Mouse (Mus musculus) liver, postnatal 0 days (tissue): ENCODE measurements around the gene Hmcn1. TPM values are rescaled to one million over a fixed set of nuclear protein-coding genes. Genes with fewer than 3 reads are reported as not detected.
A peak's percentile ranks its signal among the peaks of the same experiment; 100 is the strongest.

Experiments used
- ATAC-seq: fragments of 200-750 bp; cut with Nextera tagmentation; 2 replicates; pipeline ENCODE4 v1.8.0; 2017; ENCODE audit warnings: mild to moderate bottlenecking, moderate library complexity
- DNase-seq: peaks from one replicate; pipeline ENCODE4 v3.0.0-alpha.2; 2016
- H3K27ac ChIP-seq: fragments of 300-500 bp; sonication (generic); 2 replicates; pipeline ENCODE4 v1.5.1; 2014; ENCODE audit warnings: antibody characterized with exemption, moderate library complexity, mild to moderate bottlenecking, low read depth
- H3K27me3 ChIP-seq: fragments of 300-500 bp; sonication (generic); 2 replicates; pipeline ENCODE4 v1.6.1; 2014; ENCODE audit warnings: low read length, control low read depth, mixed read lengths; ENCODE audit not compliant: insufficient read depth
- H3K36me3 ChIP-seq: fragments of 300-500 bp; sonication (generic); replicated peaks from 2 replicates; pipeline ENCODE4 v1.6.1; 2014; ENCODE audit warnings: mild to moderate bottlenecking, control low read depth, low read length, moderate library complexity, mixed read lengths; ENCODE audit not compliant: insufficient read depth
- H3K4me1 ChIP-seq: fragments of 300-500 bp; sonication (generic); 2 replicates; pipeline ENCODE4 v1.6.1; 2014; ENCODE audit warnings: antibody characterized with exemption, mild to moderate bottlenecking, control low read depth; ENCODE audit not compliant: insufficient read depth
- H3K4me2 ChIP-seq: fragments of 300-500 bp; sonication (generic); 2 replicates; pipeline ENCODE4 v1.6.1; 2014; ENCODE audit warnings: low read depth, mild to moderate bottlenecking, low read length, moderate library complexity, mixed read lengths
- H3K4me3 ChIP-seq: fragments of 300-500 bp; sonication (generic); 2 replicates; pipeline ENCODE4 v1.5.1; 2014; ENCODE audit warnings: low read depth, low read length
- H3K9ac ChIP-seq: fragments of 300-500 bp; sonication (generic); replicated peaks from 2 replicates; pipeline ENCODE4 v1.6.1; 2014; ENCODE audit warnings: mild to moderate bottlenecking, moderate library complexity
- H3K9me3 ChIP-seq: fragments of 300-500 bp; sonication (generic); 2 replicates; pipeline ENCODE4 v1.6.1; 2016; ENCODE audit warnings: mild to moderate bottlenecking, control low read depth, low read length, mixed read lengths
- CTCF ChIP-seq: sonication (generic); IDR thresholded peaks from 2 replicates; pipeline ENCODE4 v1.5.1; 2016; ENCODE audit warnings: antibody characterized with exemption, low read depth
- EP300 ChIP-seq: IDR thresholded peaks from 2 replicates; pipeline ENCODE4 v1.6.1; 2016; ENCODE audit warnings: antibody characterized with exemption, low read depth, mild to moderate bottlenecking
- WGBS: fragments of 180-500 bp; shearing (Covaris S2); extraction: QIAGEN DNeasy Blood & Tissue Kit; methylation state at CpG from one replicate; pipeline ENCODE4 v1.1.7; 2014; ENCODE audit not compliant: insufficient replicate concordance; 5-methylcytosine and 5-hydroxymethylcytosine counted together
- polyA plus RNA-seq: library from polyadenylated mRNA; unstranded; fragments of >200 nt; fragmentation: Nextera tagmentation; extraction: Ambion mirVana; gene quantifications from 2 replicates; pipeline ENCODE4 v1.2.1, GENCODE M21; 2015

Gene Hmcn1
- polyA plus RNA-seq, 1 experiment from 2014 or later, result 2.4 TPM

DNA sequence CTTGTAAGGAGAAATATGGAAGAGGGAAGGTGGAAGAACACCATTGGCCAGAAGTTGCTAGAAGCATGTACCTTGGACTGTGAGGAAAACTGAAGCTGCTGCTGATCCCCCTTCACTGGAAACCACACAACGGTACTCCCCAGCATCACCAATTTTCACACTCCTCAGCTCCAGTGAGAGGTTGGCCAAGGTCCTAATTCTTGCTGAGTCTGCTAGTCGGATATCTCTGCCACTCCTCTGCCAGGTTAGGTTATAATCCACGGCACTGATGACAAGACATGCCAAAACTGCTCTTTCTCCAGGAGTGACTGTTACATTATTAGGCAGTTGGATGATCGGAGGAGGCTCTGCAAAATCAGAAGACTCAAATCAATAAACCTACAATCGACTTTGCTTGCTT lies 194.6 kb downstream of the Hmcn1 start:
- no peaks in the 10 kb centered on the region for H3K27me3 ChIP-seq
- no peaks in the 10 kb centered on the region for H3K4me1 ChIP-seq
- no peak for TF ChIP-seq CTCF
- TF ChIP-seq EP300, result no peak
- ATAC-seq, result no peak
- no peak overlapping the region for H3K9ac ChIP-seq
- no peak overlapping the region for H3K4me3 ChIP-seq
- H3K27ac ChIP-seq, result no peak overlapping the region
- H3K4me2 ChIP-seq, result no peak overlapping the region
- DNase-seq, result no peak
- H3K36me3 ChIP-seq, result no peaks in the 10 kb centered on the region
- 78% methylated on average over 5 of the region's 5 CpGs for WGBS
- H3K9me3 ChIP-seq, result no peaks in the 10 kb centered on the region

GRCm38 (mm10) chr1:150786746-150787145 lies 206.5 kb downstream of the Hmcn1 start:
- Histone ChIP-seq H3K27me3 (no peaks in the 10 kb centered on the region), H3K36me3 (no peaks in the 10 kb centered on the region), H3K4me2 (no peak overlapping the region), H3K27ac (no peak overlapping the region), H3K4me1 (no peaks in the 10 kb centered on the region), H3K4me3 (no peak overlapping the region), H3K9me3 (no peaks in the 10 kb centered on the region), H3K9ac (no peak overlapping the region)
- whole genome bisulfite sequencing, result 73% methylated on average over 6 of the region's 6 CpGs
- no peak for TF ChIP-seq CTCF
- no peak for TF ChIP-seq EP300
- DNase-seq (no peak), ATAC-seq (no peak)

- 82% methylated on average over 15 of the region's 15 CpGs for WGBS
Observed at GRCm38 (mm10) chr1:150783070-150783842, 210.0 kb downstream of the Hmcn1 start.

DNA sequence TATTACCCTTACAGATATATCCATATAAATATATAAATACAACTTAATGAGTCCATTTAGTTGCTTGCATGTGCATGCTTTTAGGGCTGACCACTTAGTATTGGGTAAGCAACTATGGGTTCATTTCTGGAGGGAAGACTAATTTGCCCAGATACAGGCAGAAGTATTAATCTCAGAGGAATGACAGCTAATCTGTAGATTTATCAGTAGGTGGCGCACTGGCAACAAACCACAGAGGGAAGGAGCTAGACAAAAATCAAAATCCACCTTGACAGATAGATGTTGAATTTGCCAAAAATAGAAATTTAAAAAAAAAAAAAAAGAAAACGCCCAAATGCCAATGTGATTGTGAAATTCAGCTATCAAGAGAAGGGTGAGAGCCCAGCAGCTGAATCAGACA lies 213.3 kb downstream of the Hmcn1 start:
- TF ChIP-seq EP300 (no peak), CTCF (peak; percentile 43)
- Histone ChIP-seq H3K4me1 (no peaks in the 10 kb centered on the region), H3K27ac (no peak overlapping the region), H3K4me3 (no peak overlapping the region), H3K36me3 (no peaks in the 10 kb centered on the region), H3K27me3 (no peaks in the 10 kb centered on the region), H3K9me3 (no peaks in the 10 kb centered on the region), H3K4me2 (no peak overlapping the region), H3K9ac (no peak overlapping the region)
- 22% methylated on average over 2 of the region's 2 CpGs for WGBS
- DNase-seq (no peak), ATAC-seq (no peak)

More at GRCm38 (mm10) chr1:150783070-150783842, 210.0 kb downstream of the Hmcn1 start:
- H3K4me3 ChIP-seq, result no peak overlapping the region
- no peak overlapping the region for H3K4me2 ChIP-seq
- H3K9me3 ChIP-seq, result no peaks in the 10 kb centered on the region
- H3K27ac ChIP-seq, result no peak overlapping the region
- no peak overlapping the region for H3K9ac ChIP-seq
- no peak for DNase-seq
- H3K36me3 ChIP-seq, result no peaks in the 10 kb centered on the region
- no peaks in the 10 kb centered on the region for H3K4me1 ChIP-seq
- TF ChIP-seq EP300 (no peak), CTCF (no peak)
- no peaks in the 10 kb centered on the region for H3K27me3 ChIP-seq
- ATAC-seq, result no peak

GRCm38 (mm10) chr1:150776741-150777140 lies 216.5 kb downstream of the Hmcn1 start:
- no peaks in the 10 kb centered on the region for H3K4me1 ChIP-seq
- no peaks in the 10 kb centered on the region for H3K36me3 ChIP-seq
- DNase-seq, result no peak

GRCm38 (mm10) chr1:150775742-150776141 lies 217.5 kb downstream of the Hmcn1 start:
- Histone ChIP-seq H3K4me2 (no peak overlapping the region), H3K4me3 (no peak overlapping the region), H3K9ac (no peak overlapping the region), H3K9me3 (no peaks in the 10 kb centered on the region), H3K4me1 (no peaks in the 10 kb centered on the region), H3K27ac (no peak overlapping the region), H3K36me3 (no peaks in the 10 kb centered on the region), H3K27me3 (no peaks in the 10 kb centered on the region)
- TF ChIP-seq CTCF, result no peak
- no peak for TF ChIP-seq EP300
- no peak for DNase-seq
- 72% methylated on average over 2 of the region's 2 CpGs for WGBS
- ATAC-seq, result no peak

More at GRCm38 (mm10) chr1:150776741-150777140, 216.5 kb downstream of the Hmcn1 start:
- no peak for ATAC-seq
- H3K9me3 ChIP-seq, result no peaks in the 10 kb centered on the region
- no peak overlapping the region for H3K4me3 ChIP-seq
- no peak overlapping the region for H3K27ac ChIP-seq
- no peak overlapping the region for H3K4me2 ChIP-seq
- no peak overlapping the region for H3K9ac ChIP-seq
- no peaks in the 10 kb centered on the region for H3K27me3 ChIP-seq
- TF ChIP-seq CTCF, result no peak
- TF ChIP-seq EP300, result no peak

DNA sequence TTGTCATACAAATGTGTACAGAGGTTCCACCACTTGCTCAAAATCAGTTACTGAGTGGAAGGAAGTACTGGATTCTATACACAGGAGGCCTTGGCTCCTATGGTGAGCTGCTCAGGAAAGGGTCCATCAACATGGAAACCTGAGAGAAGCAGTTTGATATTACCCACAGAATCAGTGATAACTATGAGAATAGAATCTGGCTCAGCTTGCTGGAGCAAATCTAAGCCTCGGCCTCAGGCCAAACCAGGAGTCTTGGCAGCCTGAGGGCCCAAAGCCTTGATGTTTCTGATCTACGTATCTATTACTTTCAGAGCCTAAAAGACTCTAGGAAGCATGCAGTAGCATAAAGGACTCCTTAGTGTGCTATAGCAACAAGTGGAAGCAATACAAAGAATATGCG lies 220.3 kb downstream of the Hmcn1 start:
- DNase-seq (no peak), ATAC-seq (no peak)
- no peak overlapping the region for H3K9ac ChIP-seq
- no peaks in the 10 kb centered on the region for H3K9me3 ChIP-seq
- no peak overlapping the region for H3K4me3 ChIP-seq
- no peaks in the 10 kb centered on the region for H3K4me1 ChIP-seq
- H3K4me2 ChIP-seq, result no peak overlapping the region
- no peak for TF ChIP-seq CTCF
- no peaks in the 10 kb centered on the region for H3K36me3 ChIP-seq
- no peaks in the 10 kb centered on the region for H3K27me3 ChIP-seq
- no peak overlapping the region for H3K27ac ChIP-seq
- 79% methylated on average over 3 of the region's 3 CpGs for WGBS
